Mouse (Mus musculus): Measurements from ENCODE around the gene Cxcl14. TPM values are rescaled to one million over a fixed set of nuclear protein-coding genes. Genes with fewer than 3 reads are reported as not detected.
A peak's percentile ranks its signal among the peaks of the same experiment; 100 is the strongest.

Gene Cxcl14
- polyA plus RNA-seq, 1 experiment from 2014 or later = 35.7 TPM

GRCm38 (mm10) chr13:56260344-56260780 is 36.0 kb downstream of the Cxcl14 start:
- DNase-seq (ENCODE audit: low spot score) (peak; percentile 67), ATAC-seq (ENCODE audit: insufficient read depth, low FRiP score, low TSS enrichment) (peak; percentile 61)
- H3K4me2 ChIP-seq (ENCODE audit: low read depth) = peak overlapping the region; percentile 20

GRCm38 (mm10) chr13:56259926-56260250 is 36.5 kb downstream of the Cxcl14 start:
- no peak for DNase-seq (ENCODE audit: low spot score)
- Histone ChIP-seq H3K4me2 (ENCODE audit: low read depth) (peak overlapping the region; percentile 60), H3K27ac (ENCODE audit: low read depth, low read length) (peak overlapping the region; percentile 83), H3K27me3 (ENCODE audit: control insufficient read depth, insufficient read depth, low read length) (peaks cover 81% of the 10 kb centered on the region), H3K9ac (ENCODE audit: low read length) (peak overlapping the region; percentile 10; the same call in 1 of the 2 replicates), H3K4me3 (ENCODE audit: low read depth, low read length) (no peak overlapping the region), H3K9me3 (ENCODE audit: control insufficient read depth, low read length) (no peaks in the 10 kb centered on the region), H3K36me3 (ENCODE audit: control insufficient read depth, insufficient read depth, low read length) (no peaks in the 10 kb centered on the region), H3K4me1 (ENCODE audit: control insufficient read depth, insufficient read depth, low read length) (peaks cover 33% of the 10 kb centered on the region)
- WGBS = 2% methylated on average over 5 of the region's 5 CpGs
- ATAC-seq (ENCODE audit: insufficient read depth, low FRiP score, low TSS enrichment) = no peak

More at GRCm38 (mm10) chr13:56260344-56260780, 36.0 kb downstream of the Cxcl14 start:
- H3K36me3 ChIP-seq (ENCODE audit: control insufficient read depth, insufficient read depth, low read length) = no peaks in the 10 kb centered on the region
- peaks cover 78% of the 10 kb centered on the region for H3K27me3 ChIP-seq (ENCODE audit: control insufficient read depth, insufficient read depth, low read length)
- under 1% methylated on average over 17 of the region's 17 CpGs for WGBS
- H3K4me3 ChIP-seq (ENCODE audit: low read depth, low read length) = no peak overlapping the region
- peak overlapping the region; percentile 83 for H3K27ac ChIP-seq (ENCODE audit: low read depth, low read length)
- H3K4me1 ChIP-seq (ENCODE audit: control insufficient read depth, insufficient read depth, low read length) = peaks cover 28% of the 10 kb centered on the region
- H3K9ac ChIP-seq (ENCODE audit: low read length) = peak overlapping the region; percentile 10; the same call in 1 of the 2 replicates
- no peaks in the 10 kb centered on the region for H3K9me3 ChIP-seq (ENCODE audit: control insufficient read depth, low read length)

GRCm38 (mm10) chr13:56259021-56259925 is 37.1 kb downstream of the Cxcl14 start:
- Histone ChIP-seq H3K4me3 (ENCODE audit: low read depth, low read length) (peak overlapping the region; percentile 26), H3K4me1 (ENCODE audit: control insufficient read depth, insufficient read depth, low read length) (peaks cover 33% of the 10 kb centered on the region), H3K27me3 (ENCODE audit: control insufficient read depth, insufficient read depth, low read length) (peaks cover 83% of the 10 kb centered on the region), H3K9me3 (ENCODE audit: control insufficient read depth, low read length) (no peaks in the 10 kb centered on the region), H3K27ac (ENCODE audit: low read depth, low read length) (peak overlapping the region; percentile 83), H3K36me3 (ENCODE audit: control insufficient read depth, insufficient read depth, low read length) (no peaks in the 10 kb centered on the region), H3K4me2 (ENCODE audit: low read depth) (peak overlapping the region; percentile 60), H3K9ac (ENCODE audit: low read length) (peak overlapping the region; percentile 47)
- WGBS = under 1% methylated on average over 47 of the region's 55 CpGs
- ATAC-seq (ENCODE audit: insufficient read depth, low FRiP score, low TSS enrichment) (no peak), DNase-seq (ENCODE audit: low spot score) (peak; percentile 55)

- Histone ChIP-seq H3K9ac (ENCODE audit: low read length) (peak overlapping the region; percentile 47), H3K27me3 (ENCODE audit: control insufficient read depth, insufficient read depth, low read length) (peaks cover 92% of the 10 kb centered on the region), H3K36me3 (ENCODE audit: control insufficient read depth, insufficient read depth, low read length) (no peaks in the 10 kb centered on the region), H3K27ac (ENCODE audit: low read depth, low read length) (peak overlapping the region; percentile 83), H3K4me1 (ENCODE audit: control insufficient read depth, insufficient read depth, low read length) (peaks cover 33% of the 10 kb centered on the region), H3K9me3 (ENCODE audit: control insufficient read depth, low read length) (no peaks in the 10 kb centered on the region), H3K4me3 (ENCODE audit: low read depth, low read length) (peak overlapping the region; percentile 26), H3K4me2 (ENCODE audit: low read depth) (peak overlapping the region; percentile 60)
- DNase-seq (ENCODE audit: low spot score) = peak; percentile 64
- WGBS = under 1% methylated on average over 52 of the region's 52 CpGs
- peak; percentile 11; the same call in 1 of the 2 replicates for ATAC-seq (ENCODE audit: insufficient read depth, low FRiP score, low TSS enrichment)
These were observed 37.9 kb downstream of the Cxcl14 start for GRCm38 (mm10) chr13:56258196-56259020.

GRCm38 (mm10) chr13:56257469-56258153 is 38.7 kb downstream of the Cxcl14 start:
- no peak overlapping the region for H3K4me2 ChIP-seq (ENCODE audit: low read depth)
- DNase-seq (ENCODE audit: low spot score) = peak; percentile 28

GRCm38 (mm10) chr13:56256716-56257299 is 39.5 kb downstream of the Cxcl14 start:
- no peaks in the 10 kb centered on the region for H3K9me3 ChIP-seq (ENCODE audit: control insufficient read depth, low read length)
- no peak overlapping the region for H3K4me3 ChIP-seq (ENCODE audit: low read depth, low read length)
- no peaks in the 10 kb centered on the region for H3K36me3 ChIP-seq (ENCODE audit: control insufficient read depth, insufficient read depth, low read length)
- DNase-seq (ENCODE audit: low spot score) (peak; percentile 61), ATAC-seq (ENCODE audit: insufficient read depth, low FRiP score, low TSS enrichment) (no peak)
- H3K27ac ChIP-seq (ENCODE audit: low read depth, low read length) = peak overlapping the region; percentile 58; the same call in 1 of the 2 replicates
- WGBS = 4% methylated on average over 14 of the region's 14 CpGs
- peaks cover 94% of the 10 kb centered on the region for H3K27me3 ChIP-seq (ENCODE audit: control insufficient read depth, insufficient read depth, low read length)
- peaks cover 37% of the 10 kb centered on the region for H3K4me1 ChIP-seq (ENCODE audit: control insufficient read depth, insufficient read depth, low read length)
- peak overlapping the region; percentile 7; the same call in 1 of the 2 replicates for H3K4me2 ChIP-seq (ENCODE audit: low read depth)
- H3K9ac ChIP-seq (ENCODE audit: low read length) = no peak overlapping the region

More at GRCm38 (mm10) chr13:56257469-56258153, 38.7 kb downstream of the Cxcl14 start:
- Histone ChIP-seq H3K4me3 (ENCODE audit: low read depth, low read length) (no peak overlapping the region), H3K27me3 (ENCODE audit: control insufficient read depth, insufficient read depth, low read length) (peaks cover 94% of the 10 kb centered on the region), H3K9ac (ENCODE audit: low read length) (no peak overlapping the region), H3K27ac (ENCODE audit: low read depth, low read length) (peak overlapping the region; percentile 58; the same call in 1 of the 2 replicates), H3K4me1 (ENCODE audit: control insufficient read depth, insufficient read depth, low read length) (peaks cover 36% of the 10 kb centered on the region), H3K9me3 (ENCODE audit: control insufficient read depth, low read length) (no peaks in the 10 kb centered on the region), H3K36me3 (ENCODE audit: control insufficient read depth, insufficient read depth, low read length) (no peaks in the 10 kb centered on the region)
- 2% methylated on average over 12 of the region's 12 CpGs for WGBS
- no peak for ATAC-seq (ENCODE audit: insufficient read depth, low FRiP score, low TSS enrichment)

GRCm38 (mm10) chr13:56253379-56253778 is 43.0 kb downstream of the Cxcl14 start:
- Histone ChIP-seq H3K36me3 (ENCODE audit: control insufficient read depth, insufficient read depth, low read length) (no peaks in the 10 kb centered on the region), H3K9ac (ENCODE audit: low read length) (no peak overlapping the region), H3K9me3 (ENCODE audit: control insufficient read depth, low read length) (no peaks in the 10 kb centered on the region), H3K4me2 (ENCODE audit: low read depth) (no peak overlapping the region), H3K27ac (ENCODE audit: low read depth, low read length) (no peak overlapping the region), H3K4me3 (ENCODE audit: low read depth, low read length) (no peak overlapping the region), H3K4me1 (ENCODE audit: control insufficient read depth, insufficient read depth, low read length) (peaks cover 38% of the 10 kb centered on the region), H3K27me3 (ENCODE audit: control insufficient read depth, insufficient read depth, low read length) (peaks cover 90% of the 10 kb centered on the region)
- ATAC-seq (ENCODE audit: insufficient read depth, low FRiP score, low TSS enrichment) (no peak), DNase-seq (ENCODE audit: low spot score) (no peak)
- WGBS = 6% methylated on average over 3 of the region's 3 CpGs

- WGBS = 10% methylated on average over 8 of the region's 8 CpGs
- Histone ChIP-seq H3K9ac (ENCODE audit: low read length) (no peak overlapping the region; the same call in 1 of the 2 replicates), H3K36me3 (ENCODE audit: control insufficient read depth, insufficient read depth, low read length) (no peaks in the 10 kb centered on the region), H3K9me3 (ENCODE audit: control insufficient read depth, low read length) (no peaks in the 10 kb centered on the region), H3K4me2 (ENCODE audit: low read depth) (peak overlapping the region; percentile 32), H3K27me3 (ENCODE audit: control insufficient read depth, insufficient read depth, low read length) (peaks cover 93% of the 10 kb centered on the region), H3K27ac (ENCODE audit: low read depth, low read length) (no peak overlapping the region), H3K4me1 (ENCODE audit: control insufficient read depth, insufficient read depth, low read length) (peaks cover 37% of the 10 kb centered on the region), H3K4me3 (ENCODE audit: low read depth, low read length) (no peak overlapping the region)
- no peak for DNase-seq (ENCODE audit: low spot score)
- no peak for ATAC-seq (ENCODE audit: insufficient read depth, low FRiP score, low TSS enrichment)
These were observed 43.6 kb downstream of the Cxcl14 start for GRCm38 (mm10) chr13:56252783-56253182.

All from neural tube, embryonic 11.5 days (tissue).